Mouse (Mus musculus) cerebellum, adult 2 months (tissue): ENCODE measurements around the gene Ccndbp1. TPM values are rescaled to one million over a fixed set of nuclear protein-coding genes. Genes with fewer than 3 reads are reported as not detected.
"Not testable (repeated sequence)": the region's sequence is repeated elsewhere in the genome, so short reads cannot be mapped to it uniquely, and the experiment has no call there.

Experiments used
- DNase-seq, 2 experiments: peaks; one replicate each; pipeline ENCODE4 v3.0.0; 2021
- H3K27ac ChIP-seq: fragments of 200-500 bp; 2 replicates; pipeline ENCODE4 v1.5.1; 2012; ENCODE audit warnings: low read length, control low read depth, inconsistent platforms; ENCODE audit not compliant: insufficient read depth
- H3K27me3 ChIP-seq: fragments of 200-500 bp; 2 replicates; pipeline ENCODE4 v1.6.1; 2012; ENCODE audit warnings: inconsistent platforms, mild to moderate bottlenecking, low read length, moderate library complexity; ENCODE audit not compliant: control insufficient read depth, insufficient read depth
- H3K4me1 ChIP-seq: fragments of 200-500 bp; 2 replicates; pipeline ENCODE4 v1.6.1; 2011; ENCODE audit warnings: low read length; ENCODE audit not compliant: control insufficient read depth, insufficient read depth
- H3K4me3 ChIP-seq: fragments of 200-500 bp; replicated peaks from 2 replicates; pipeline ENCODE3; 2011; ENCODE audit warnings: mild to moderate bottlenecking, low read depth, low read length, control low read depth; ENCODE audit not compliant: insufficient read depth
- CTCF ChIP-seq: fragments of 200-500 bp; IDR thresholded peaks from 2 replicates; pipeline ENCODE4 v1.5.1; 2011; ENCODE audit warnings: low read depth, mild to moderate bottlenecking, control low read depth, low read length, moderate library complexity, borderline replicate concordance; ENCODE audit not compliant: insufficient read depth
- POLR2A ChIP-seq: fragments of 200-500 bp; IDR thresholded peaks from 2 replicates; pipeline ENCODE4 v1.6.1; 2011; ENCODE audit warnings: low read length, control low read depth, borderline replicate concordance; ENCODE audit not compliant: insufficient read depth
- WGBS: fragments of 180-500 bp; shearing (Covaris S2); methylation state at CpG from one replicate; pipeline ENCODE4 v1.1.7; 2018; 5-methylcytosine and 5-hydroxymethylcytosine counted together
- polyA plus RNA-seq: library from polyadenylated mRNA; depleted of rRNA; stranded (reverse); fragments of >200 nt; gene quantifications from 2 replicates; pipeline ENCODE4 v1.2.3, GENCODE M21; 2012

Gene Ccndbp1
- polyA plus RNA-seq, 1 experiment = 155 TPM

DNA sequence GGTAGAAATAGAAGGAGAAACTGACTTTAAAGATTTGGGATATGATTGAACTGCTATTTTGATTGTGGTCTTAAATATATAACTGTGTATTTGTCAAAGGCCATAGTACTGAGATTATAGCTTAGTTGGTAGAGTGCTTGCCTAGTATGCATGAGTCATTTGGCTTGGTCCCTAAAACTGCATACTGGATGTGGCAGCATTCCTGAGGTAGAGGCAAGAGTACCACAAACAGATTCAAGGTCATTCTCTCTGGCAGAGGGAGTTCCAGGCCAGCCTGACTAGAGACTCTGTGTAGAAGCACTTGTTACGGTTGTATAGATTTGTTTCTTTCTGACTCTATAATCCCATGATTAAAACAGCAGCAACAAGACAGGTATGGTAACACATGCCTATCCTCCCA is 28.4 kb upstream of the Ccndbp1 start:
- TF ChIP-seq CTCF (no peak), POLR2A (no peak)
- 30% methylated on average over 1 of the region's 1 CpGs for WGBS
- no peaks in the 10 kb centered on the region for H3K27me3 ChIP-seq
- peak in 1 of 2 experiments; percentile 75 for DNase-seq
- no peak overlapping the region for H3K4me3 ChIP-seq
- no peak overlapping the region for H3K27ac ChIP-seq
- peaks cover 11% of the 10 kb centered on the region; the same call in 1 of the 2 replicates for H3K4me1 ChIP-seq

DNA sequence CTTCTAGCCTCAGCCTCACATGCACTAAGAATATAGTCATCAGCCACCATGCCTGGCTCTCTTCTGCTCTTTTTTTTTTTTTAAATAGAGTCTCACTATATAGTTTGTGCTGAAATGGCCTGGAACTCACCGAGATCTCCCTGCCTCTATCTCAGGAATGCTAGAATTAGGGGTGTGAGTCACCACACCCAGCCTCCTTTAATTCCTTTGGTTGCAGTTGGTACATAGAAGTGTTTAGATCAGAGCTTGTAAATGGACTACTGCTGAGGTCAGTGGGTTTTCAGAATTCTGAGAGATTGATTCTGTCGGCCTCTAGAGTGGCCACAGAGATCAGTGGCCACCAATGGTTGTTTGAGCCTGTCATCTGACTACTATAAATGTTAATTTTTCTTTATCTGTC is 27.3 kb upstream of the Ccndbp1 start:
- Histone ChIP-seq H3K4me3 (no peak overlapping the region), H3K27me3 (no peaks in the 10 kb centered on the region), H3K4me1 (peaks cover 11% of the 10 kb centered on the region; the same call in 1 of the 2 replicates), H3K27ac (no peak overlapping the region)
- no peak for DNase-seq
- no peak for TF ChIP-seq CTCF
- TF ChIP-seq POLR2A = no peak
- 60% methylated on average over 2 of the region's 2 CpGs for WGBS

DNA sequence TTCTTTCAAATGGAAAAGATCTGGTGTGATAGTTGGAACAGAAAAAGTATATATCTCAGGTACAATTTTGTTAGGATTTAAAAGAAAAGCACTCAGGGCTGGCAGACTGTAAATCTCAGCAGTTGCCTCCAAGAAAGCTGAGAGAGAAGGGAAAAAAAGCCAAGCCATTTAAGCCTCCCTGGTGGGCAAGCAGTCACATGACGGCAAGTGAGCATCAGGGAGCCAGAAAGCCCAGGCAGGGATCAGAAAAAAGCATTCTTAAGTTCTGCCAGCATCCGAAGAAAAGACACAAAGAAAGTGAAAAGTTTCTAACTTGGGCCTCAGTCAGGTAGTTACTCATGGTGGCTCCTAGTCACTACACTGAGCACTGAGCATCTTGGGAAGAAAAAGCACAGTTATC is 24.6 kb upstream of the Ccndbp1 start:
- Histone ChIP-seq H3K27ac (no peak overlapping the region), H3K4me3 (no peak overlapping the region), H3K27me3 (no peaks in the 10 kb centered on the region), H3K4me1 (peaks cover 11% of the 10 kb centered on the region; the same call in 1 of the 2 replicates)
- no peak for TF ChIP-seq CTCF
- TF ChIP-seq POLR2A = no peak
- WGBS = 6% methylated on average over 2 of the region's 2 CpGs
- peak in 1 of 2 experiments; percentile 61 for DNase-seq

DNA sequence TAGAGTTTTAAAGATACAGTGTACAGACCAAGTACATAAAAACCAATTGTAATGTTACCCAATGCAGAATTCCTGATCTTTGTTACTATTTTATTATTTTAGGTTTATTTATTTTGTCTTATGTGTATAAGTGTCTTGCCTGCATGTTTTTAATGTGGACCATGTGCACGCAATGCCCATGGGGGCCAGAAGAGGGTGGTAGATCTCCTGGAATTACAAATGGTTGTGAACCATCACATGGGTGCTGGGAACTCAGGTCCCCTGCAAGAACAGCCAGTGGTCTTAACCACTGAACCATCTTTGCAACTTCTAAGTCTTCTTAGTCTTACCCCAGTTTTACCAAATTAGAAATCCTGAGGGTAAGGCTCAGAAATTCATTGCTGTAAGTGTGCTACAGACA is 23.0 kb upstream of the Ccndbp1 start:
- H3K27me3 ChIP-seq = no peaks in the 10 kb centered on the region
- H3K27ac ChIP-seq = no peak overlapping the region
- H3K4me1 ChIP-seq = peaks cover 11% of the 10 kb centered on the region; the same call in 1 of the 2 replicates
- peak; percentile 28; the same call in 1 of the 2 replicates for TF ChIP-seq CTCF
- TF ChIP-seq POLR2A = no peak
- no peak for DNase-seq
- H3K4me3 ChIP-seq = no peak overlapping the region
- WGBS = 93% methylated on average over 1 of the region's 1 CpGs

DNA sequence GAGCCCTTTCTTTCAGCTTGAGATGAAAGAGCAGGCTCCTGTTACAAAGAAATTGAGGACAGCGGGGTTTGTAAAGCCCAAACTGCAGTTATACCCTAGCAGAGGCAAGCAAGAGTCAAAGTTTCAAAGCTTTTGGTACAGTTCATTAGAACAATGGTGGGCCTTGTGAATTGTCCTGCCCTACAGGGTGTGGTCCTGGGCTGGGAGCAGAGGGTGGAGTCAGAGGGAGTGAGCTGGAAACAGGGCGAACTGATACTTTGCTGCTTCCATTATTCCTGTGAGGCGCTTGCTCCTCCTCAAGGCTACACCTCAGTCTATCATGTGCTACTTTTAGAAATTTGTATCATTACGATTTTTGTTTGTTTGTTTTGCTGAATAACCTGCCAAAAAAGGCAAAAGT is 17.0 kb upstream of the Ccndbp1 start:
- Histone ChIP-seq H3K27ac (no peak overlapping the region), H3K27me3 (no peaks in the 10 kb centered on the region), H3K4me1 (peaks cover 3% of the 10 kb centered on the region; the same call in 1 of the 2 replicates), H3K4me3 (no peak overlapping the region)
- TF ChIP-seq POLR2A = no peak
- no peak for TF ChIP-seq CTCF
- WGBS = 76% methylated on average over 4 of the region's 4 CpGs
- DNase-seq = no peak

DNA sequence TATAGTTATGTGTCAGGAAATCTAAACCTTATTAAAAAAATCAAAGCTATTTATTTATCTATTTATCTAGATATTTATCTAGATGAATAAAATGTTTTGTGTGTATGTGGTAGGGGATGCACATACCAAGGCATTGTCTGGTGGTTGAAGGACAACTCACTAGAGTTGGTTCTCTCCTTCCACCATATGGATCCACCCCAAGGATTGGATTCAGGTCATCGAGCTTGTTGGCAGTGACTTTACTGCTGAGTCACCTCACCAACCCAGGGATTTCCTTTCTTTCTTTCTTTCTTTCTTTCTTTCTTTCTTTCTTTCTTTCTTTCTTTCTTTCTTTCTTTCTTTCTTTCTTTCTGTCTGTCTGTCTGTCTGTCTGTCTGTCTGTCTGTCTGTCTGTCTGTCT is 11.6 kb upstream of the Ccndbp1 start:
- 0 out of 2 replicates have a peak overlapping the region, but pooled peaks have one; percentile 80 for H3K27ac ChIP-seq
- DNase-seq = peak; percentile 51 to 83
- not testable (repeated sequence) for H3K4me3 ChIP-seq, H3K27me3 ChIP-seq
- WGBS = 4% methylated on average over 1 of the region's 1 CpGs
- H3K4me1 ChIP-seq = peaks cover 13% of the 10 kb centered on the region; the same call in 1 of the 2 replicates

DNA sequence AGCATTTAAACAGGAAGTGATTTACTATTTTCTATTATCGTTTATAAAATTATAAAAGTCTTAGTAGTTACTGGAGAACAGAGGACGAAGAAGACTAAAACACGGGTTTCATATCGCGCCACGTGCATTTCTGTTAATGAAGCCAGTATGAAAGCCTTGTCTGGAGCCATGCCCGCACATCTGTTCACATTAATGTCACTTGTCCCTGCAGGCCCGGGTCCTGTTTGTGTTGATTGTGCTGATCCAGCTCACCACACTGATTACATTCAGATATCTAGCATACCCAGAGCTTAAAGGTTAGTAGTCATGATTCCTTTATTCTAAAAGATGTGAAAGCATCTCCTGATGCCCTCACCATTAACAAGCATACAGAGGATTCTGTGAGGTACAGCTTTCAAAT is 9.3 kb upstream of the Ccndbp1 start:
- WGBS = 47% methylated on average over 8 of the region's 8 CpGs
- Histone ChIP-seq H3K4me1 (peaks cover 16% of the 10 kb centered on the region; the same call in 1 of the 2 replicates), H3K4me3 (no peak overlapping the region), H3K27ac (no peak overlapping the region), H3K27me3 (no peaks in the 10 kb centered on the region)
- TF ChIP-seq CTCF (no peak), POLR2A (no peak)
- DNase-seq = no peak

DNA sequence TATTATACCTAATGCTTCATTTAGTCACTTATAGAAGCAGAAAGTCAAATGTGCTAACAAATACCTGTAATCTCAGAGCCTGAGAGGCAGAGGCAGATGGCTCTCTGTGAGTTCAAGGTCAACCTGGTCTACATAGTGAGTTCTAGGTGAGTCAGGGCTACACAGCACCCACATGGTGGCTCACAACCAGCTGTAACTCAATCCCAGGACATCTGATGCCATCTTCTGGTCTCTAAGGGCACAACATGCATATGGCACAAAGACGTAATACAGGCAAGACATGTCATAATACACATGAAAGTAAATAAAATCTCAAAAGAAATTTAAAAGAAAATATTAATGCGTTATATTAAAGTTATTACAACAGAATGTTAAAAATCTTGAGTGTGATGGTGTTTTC is 4.6 kb upstream of the Ccndbp1 start:
- TF ChIP-seq POLR2A (no peak), CTCF (peak; percentile 48; the same call in 1 of the 2 replicates)
- H3K27me3 ChIP-seq = no peaks in the 10 kb centered on the region
- H3K4me1 ChIP-seq = peaks cover 33% of the 10 kb centered on the region; the same call in 1 of the 2 replicates
- no peak overlapping the region for H3K4me3 ChIP-seq
- WGBS = 75% methylated on average over 2 of the region's 2 CpGs
- DNase-seq = peak in 1 of 2 experiments; percentile 47
- peak overlapping the region; percentile 82 for H3K27ac ChIP-seq
